Mouse (Mus musculus): ENCODE data around the gene Grk6.

- TF ChIP-seq TAL1 (conservative IDR thresholded peaks at IDR 0.05; ENCODE audit: low read depth, low read length) (no peak), CTCF (IDR thresholded peaks at IDR 0.05; ENCODE audit: low read depth, low read length) (no peak), POLR2AphosphoS5 (IDR thresholded peaks at IDR 0.05; ENCODE audit: insufficient replicate concordance, low read depth, low read length) (no peak)
Observed at GRCm38 (mm10) chr13:55484520-55485088, 39.7 kb downstream of the Grk6 start.
